Mouse (Mus musculus) MEL (cell line): ENCODE results near the gene Mrln. TPM values are rescaled to one million over a fixed set of nuclear protein-coding genes. Genes with fewer than 3 reads are reported as not detected.

Source experiments
- DNase-seq: peaks from one replicate; pipeline ENCODE4 v3.0.0; 2011; ENCODE audit warnings: low read depth, low spot score
- H3K27ac ChIP-seq: 2 replicates; pipeline ENCODE4 v1.5.1; 2012; ENCODE audit warnings: low read depth, mild to moderate bottlenecking, control low read depth, low read length, moderate library complexity; ENCODE audit not compliant: control insufficient read depth
- H3K27me3 ChIP-seq, 2 experiments: fragments of 150-350 bp in 1 of 2; sonication (generic) in 1 of 2; 2 replicates each; pipeline ENCODE4 v1.6.1; 2012; ENCODE audit warnings: low read length in 2 of 2, mild to moderate bottlenecking in 2 of 2, improper control_type of control experiment in 1 of 2, moderate library complexity in 1 of 2; ENCODE audit not compliant: insufficient read depth in 2 of 2, control insufficient read depth in 1 of 2
- H3K36me3 ChIP-seq, 2 experiments: 2 replicates each; pipeline ENCODE4 v1.6.1; 2012 to 2014; ENCODE audit warnings: low read length in 2 of 2, improper control_type of control experiment in 1 of 2, inconsistent platforms in 1 of 2, mild to moderate bottlenecking in 1 of 2; ENCODE audit not compliant: insufficient read depth in 2 of 2, control insufficient read depth in 1 of 2
- H3K4me1 ChIP-seq, 2 experiments: fragments of 150-350 bp in 1 of 2; sonication (generic) in 1 of 2; 2 replicates each; pipeline ENCODE4 v1.6.1; 2012; ENCODE audit warnings: low read length in 2 of 2, improper control_type of control experiment in 1 of 2, mild to moderate bottlenecking in 1 of 2; ENCODE audit not compliant: insufficient read depth in 2 of 2, control insufficient read depth in 1 of 2
- H3K4me3 ChIP-seq, 2 experiments: fragments of 150-350 bp in 1 of 2; sonication (generic) in 1 of 2; 2 replicates each; pipeline ENCODE4 v1.5.1; 2012; ENCODE audit warnings: low read depth in 2 of 2, low read length in 2 of 2, mild to moderate bottlenecking in 2 of 2, moderate library complexity in 2 of 2, control low read depth in 1 of 2, improper control_type of control experiment in 1 of 2; ENCODE audit not compliant: control insufficient read depth in 1 of 2, insufficient read depth in 1 of 2
- H3K79me2 ChIP-seq: 2 replicates; pipeline ENCODE4 v1.6.1; 2012; ENCODE audit warnings: mild to moderate bottlenecking, low read length, moderate library complexity; ENCODE audit not compliant: control insufficient read depth, poor library complexity, insufficient read depth
- H3K9ac ChIP-seq: 2 replicates; pipeline ENCODE4 v1.6.1; 2012; ENCODE audit warnings: low read depth, mild to moderate bottlenecking, control low read depth, low read length, moderate library complexity; ENCODE audit not compliant: control insufficient read depth, poor library complexity, severe bottlenecking
- H3K9me3 ChIP-seq: fragments of 150-350 bp; sonication (generic); replicated peaks from 2 replicates; pipeline ENCODE4 v1.6.1; 2012; ENCODE audit warnings: mild to moderate bottlenecking, low read length, improper control_type of control experiment, moderate library complexity; ENCODE audit not compliant: insufficient read depth
- BHLHE40 ChIP-seq: IDR thresholded peaks from 2 replicates; pipeline ENCODE4 v1.6.1; 2012; ENCODE audit warnings: low read depth, mild to moderate bottlenecking, inconsistent platforms, low read length, improper control_type of control experiment, borderline replicate concordance
- CHD1 ChIP-seq: IDR thresholded peaks from 2 replicates; pipeline ENCODE4 v1.6.1; 2012; ENCODE audit warnings: low read depth, mild to moderate bottlenecking, inconsistent platforms, low read length, improper control_type of control experiment
- CTCF ChIP-seq, 3 experiments: IDR thresholded peaks in 2 of 3; conservative IDR thresholded peaks in 1 of 3; 2 replicates each; pipeline ENCODE4 v1.5.1; 2011 to 2012; ENCODE audit warnings: low read length in 3 of 3, low read depth in 2 of 3, mild to moderate bottlenecking in 2 of 3, improper control_type of control experiment in 1 of 3, inconsistent platforms in 1 of 3, mixed read lengths in 1 of 3, moderate library complexity in 1 of 3; ENCODE audit not compliant: control insufficient read depth in 1 of 3, insufficient read depth in 1 of 3, poor library complexity in 1 of 3, severe bottlenecking in 1 of 3
- ETS1 ChIP-seq: IDR thresholded peaks from 2 replicates; pipeline ENCODE4 v1.6.1; 2012; ENCODE audit warnings: low read depth, mild to moderate bottlenecking, inconsistent platforms, low read length, improper control_type of control experiment, moderate library complexity
- GABPA ChIP-seq: IDR thresholded peaks from 2 replicates; pipeline ENCODE4 v1.6.1; 2012; ENCODE audit warnings: low read depth, mild to moderate bottlenecking, inconsistent platforms, low read length, improper control_type of control experiment, moderate library complexity
- GATA1 ChIP-seq: IDR thresholded peaks from 2 replicates; pipeline ENCODE4 v1.6.1; 2011; ENCODE audit warnings: low read depth, low read length, improper control_type of control experiment
- HCFC1 ChIP-seq: IDR thresholded peaks from 2 replicates; pipeline ENCODE4 v1.6.1; 2012; ENCODE audit warnings: low read depth, mild to moderate bottlenecking, inconsistent platforms, low read length, improper control_type of control experiment, moderate library complexity
- JUND ChIP-seq: IDR thresholded peaks from 2 replicates; pipeline ENCODE4 v1.6.1; 2011; ENCODE audit warnings: low read depth, mild to moderate bottlenecking, improper control_type of control experiment, low read length
- KAT2A ChIP-seq: conservative IDR thresholded peaks from 2 replicates; pipeline ENCODE4 v1.6.1; 2012; ENCODE audit warnings: low read depth, low read length, improper control_type of control experiment, inconsistent platforms
- MAFK ChIP-seq: IDR thresholded peaks from 2 replicates; pipeline ENCODE4 v1.6.1; 2011; ENCODE audit warnings: low read depth, mild to moderate bottlenecking, low read length, improper control_type of control experiment, borderline replicate concordance
- MAX ChIP-seq: IDR thresholded peaks from 2 replicates; pipeline ENCODE4 v1.6.1; 2011; ENCODE audit warnings: low read length, improper control_type of control experiment
- MAZ ChIP-seq: IDR thresholded peaks from 2 replicates; pipeline ENCODE4 v1.6.1; 2012; ENCODE audit warnings: low read depth, mild to moderate bottlenecking, inconsistent platforms, low read length, improper control_type of control experiment
- MXI1 ChIP-seq: IDR thresholded peaks from 2 replicates; pipeline ENCODE4 v1.6.1; 2011; ENCODE audit warnings: mild to moderate bottlenecking, low read depth, low read length, improper control_type of control experiment
- MYB ChIP-seq: IDR thresholded peaks from 2 replicates; pipeline ENCODE4 v1.6.1; 2011; ENCODE audit warnings: mild to moderate bottlenecking, low read depth, low read length, improper control_type of control experiment
- MYC ChIP-seq: IDR thresholded peaks from 2 replicates; pipeline ENCODE4 v1.6.1; 2011; ENCODE audit warnings: low read depth, mild to moderate bottlenecking, low read length, improper control_type of control experiment, moderate library complexity
- NRF1 ChIP-seq: IDR thresholded peaks from 2 replicates; pipeline ENCODE4 v1.6.1; 2014; ENCODE audit warnings: low read depth, mild to moderate bottlenecking, inconsistent platforms, low read length, improper control_type of control experiment, moderate library complexity; ENCODE audit not compliant: poor library complexity, insufficient read depth, severe bottlenecking
- POLR2A ChIP-seq, 2 experiments: IDR thresholded peaks; 2 replicates each; pipeline ENCODE4 v1.6.1; 2011 to 2012; ENCODE audit warnings: low read length in 2 of 2, mild to moderate bottlenecking in 2 of 2, control low read depth in 1 of 2, improper control_type of control experiment in 1 of 2, low read depth in 1 of 2, moderate library complexity in 1 of 2; ENCODE audit not compliant: control insufficient read depth in 1 of 2, insufficient read depth in 1 of 2, poor library complexity in 1 of 2
- POLR2AphosphoS2 ChIP-seq: IDR thresholded peaks from 2 replicates; pipeline ENCODE4 v1.6.1; 2011; ENCODE audit warnings: low read length, improper control_type of control experiment
- POLR2AphosphoS5 ChIP-seq: IDR thresholded peaks from 2 replicates; pipeline ENCODE4 v1.6.1; 2012; ENCODE audit warnings: low read depth, borderline replicate concordance, mild to moderate bottlenecking, inconsistent platforms, low read length, moderate library complexity, mixed read lengths
- RAD21 ChIP-seq: IDR thresholded peaks from 2 replicates; pipeline ENCODE4 v1.6.1; 2011; ENCODE audit warnings: mild to moderate bottlenecking, low read depth, low read length, improper control_type of control experiment
- SMC3 ChIP-seq: IDR thresholded peaks from 2 replicates; pipeline ENCODE4 v1.6.1; 2011; ENCODE audit warnings: low read depth, low read length, improper control_type of control experiment
- TAL1 ChIP-seq: IDR thresholded peaks from 2 replicates; pipeline ENCODE4 v1.6.1; 2012; ENCODE audit warnings: mild to moderate bottlenecking, inconsistent platforms, low read length, moderate library complexity, mixed read lengths
- TCF12 ChIP-seq: IDR thresholded peaks from 2 replicates; pipeline ENCODE4 v1.6.1; 2014; ENCODE audit warnings: low read depth, mild to moderate bottlenecking, inconsistent platforms, low read length, improper control_type of control experiment, moderate library complexity
- USF1 ChIP-seq: IDR thresholded peaks from 2 replicates; pipeline ENCODE4 v1.6.1; 2014; ENCODE audit warnings: low read depth, mild to moderate bottlenecking, inconsistent platforms, low read length, improper control_type of control experiment, moderate library complexity
- USF2 ChIP-seq, 2 experiments: IDR thresholded peaks; 2 replicates each; pipeline ENCODE4 v1.6.1; 2011 to 2012; ENCODE audit warnings: improper control_type of control experiment in 2 of 2, low read length in 2 of 2, borderline replicate concordance in 1 of 2, inconsistent platforms in 1 of 2, low read depth in 1 of 2, mild to moderate bottlenecking in 1 of 2; ENCODE audit not compliant: insufficient read depth in 1 of 2
- ZMIZ1 ChIP-seq: IDR thresholded peaks from 2 replicates; pipeline ENCODE4 v1.6.1; 2012; ENCODE audit warnings: low read depth, mild to moderate bottlenecking, inconsistent platforms, low read length, improper control_type of control experiment, moderate library complexity
- ZNF384 ChIP-seq: IDR thresholded peaks from 2 replicates; pipeline ENCODE4 v1.6.1; 2012; ENCODE audit warnings: low read depth, mild to moderate bottlenecking, inconsistent platforms, low read length, improper control_type of control experiment
- polyA plus RNA-seq, 2 experiments: library from polyadenylated mRNA; stranded (reverse) in 1 of 2; unstranded in 1 of 2; fragments of >175 nt in 1 of 2; fragments of >200 nt in 1 of 2; gene quantifications; 2 replicates each; pipeline versions ENCODE4 v1.2.1 to v1.2.4; 2012; ENCODE audit warnings: low replicate concordance in 2 of 2, low read depth in 1 of 2; ENCODE audit not compliant: insufficient read length in 2 of 2, insufficient read depth in 1 of 2, missing spikeins in 1 of 2
- total RNA-seq: library from RNA; depleted of rRNA; stranded (reverse); fragments of 300-350 nt; gene quantifications from 2 replicates; pipeline ENCODE4 v1.2.3, GENCODE M21; 2012

Mrln gene
- total and polyA plus RNA-seq, 3 experiments, result not detected

DNA sequence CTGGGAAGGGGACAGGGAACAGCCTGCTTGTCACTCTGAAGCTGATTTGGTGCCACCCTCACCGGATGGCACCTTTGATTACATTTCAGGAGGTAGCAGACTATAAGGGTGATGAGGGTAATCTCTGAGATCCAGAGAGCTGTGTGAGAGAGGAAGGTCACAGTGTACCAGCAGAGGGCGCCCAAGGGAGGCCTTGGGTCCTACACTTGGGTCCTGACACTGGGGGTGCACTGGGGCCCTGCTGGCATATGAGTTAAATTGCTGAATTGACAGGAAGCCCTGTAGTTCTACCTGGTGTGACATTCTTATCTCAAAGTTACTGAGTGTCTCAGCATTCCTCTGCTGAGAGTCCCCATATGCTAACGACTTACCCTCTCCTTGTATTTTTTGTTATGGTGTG is 31.1 kb upstream of the Mrln start:
- no peaks in the 10 kb centered on the region for H3K27me3 ChIP-seq
- H3K4me3 ChIP-seq, result no peak overlapping the region
- H3K9me3 ChIP-seq, result no peaks in the 10 kb centered on the region
- no peaks in the 10 kb centered on the region for H3K4me1 ChIP-seq
- DNase-seq, result peak; percentile 72
- TF ChIP-seq GABPA (no peak), BHLHE40 (no peak), POLR2A (IDR thresholded peaks at IDR 0.05; ENCODE audit: control insufficient read depth in 1 of 2, insufficient read depth in 1 of 2, low read depth in 1 of 2, low read length in 2 of 2, poor library complexity in 1 of 2) (no peak), CHD1 (no peak), ETS1 (no peak), USF1 (no peak), MAFK (no peak), CTCF (IDR thresholded peaks at IDR 0.05 in 2 of 3, conservative IDR thresholded peaks at IDR 0.05 in 1 of 3; ENCODE audit: control insufficient read depth in 1 of 3, insufficient read depth in 1 of 3, low read depth in 2 of 3, low read length in 3 of 3, poor library complexity in 1 of 3, severe bottlenecking in 1 of 3) (peak; percentile 80 to 86 (median 84)), NRF1 (no peak), USF2 (IDR thresholded peaks at IDR 0.05; ENCODE audit: borderline replicate concordance in 1 of 2, insufficient read depth in 1 of 2, low read depth in 1 of 2, low read length in 2 of 2) (no peak), MXI1 (no peak), ZNF384 (no peak), SMC3 (peak; percentile 77), GATA1 (no peak), RAD21 (peak; percentile 44), POLR2AphosphoS5 (no peak), MYB (no peak)
- TF ChIP-seq, all 39 proteins: peak for 3
- H3K27ac ChIP-seq, result no peak overlapping the region
- no peaks in the 10 kb centered on the region for H3K79me2 ChIP-seq
- peaks cover 0 to 9% of the 10 kb centered on the region in 2 experiments; a peak in 1 of 4 replicates for H3K36me3 ChIP-seq
- H3K9ac ChIP-seq, result no peak overlapping the region

DNA sequence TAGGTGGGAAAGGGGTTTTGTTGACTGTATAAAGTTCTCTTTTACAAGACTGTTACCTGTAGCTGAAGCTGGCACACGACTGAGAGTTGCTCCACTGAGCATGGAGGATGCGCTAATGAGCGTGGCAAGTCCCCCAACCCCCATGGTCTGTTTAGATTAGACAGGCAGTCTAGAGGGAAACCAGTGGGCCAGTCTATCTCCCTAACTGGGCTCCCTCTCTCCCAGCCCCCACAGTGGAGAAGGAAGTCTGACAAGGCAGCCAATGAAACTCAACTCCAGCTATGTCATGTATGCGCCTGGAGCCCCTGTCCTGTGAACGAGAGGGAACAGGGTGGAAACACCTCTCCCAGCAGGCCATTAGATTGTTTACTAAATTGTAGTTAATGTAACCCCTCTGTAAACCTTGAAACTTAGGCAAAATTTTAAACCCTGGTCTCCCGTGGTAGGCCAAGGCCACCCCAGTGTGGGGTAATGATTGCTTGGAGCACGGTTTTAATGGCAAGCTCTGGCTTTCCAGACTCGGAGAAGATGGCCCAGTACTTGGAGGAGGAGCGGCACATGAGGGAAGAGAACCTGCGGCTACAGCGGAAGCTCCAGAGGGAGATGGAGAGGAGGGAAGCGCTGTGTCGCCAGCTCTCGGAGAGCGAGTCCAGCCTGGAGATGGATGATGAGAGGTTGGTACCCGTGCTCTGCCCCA is 29.8 kb upstream of the Mrln start:
- Histone ChIP-seq H3K36me3 (peaks cover 6 to 9% of the 10 kb centered on the region in 2 experiments), H3K9ac (no peak overlapping the region), H3K4me1 (peaks cover 1 to 3% of the 10 kb centered on the region in 2 experiments; a peak in 3 of 4 replicates), H3K79me2 (no peaks in the 10 kb centered on the region), H3K4me3 (no peak overlapping the region), H3K9me3 (no peaks in the 10 kb centered on the region), H3K27me3 (no peaks in the 10 kb centered on the region), H3K27ac (no peak overlapping the region)
- no peak for DNase-seq
- no peak for TF ChIP-seq HCFC1
- TF ChIP-seq POLR2AphosphoS2, result no peak
- TF ChIP-seq MYC, result no peak
- no peak for TF ChIP-seq GABPA
- no peak for TF ChIP-seq JUND
- TF ChIP-seq KAT2A, result no peak
- no peak for TF ChIP-seq USF1
- TF ChIP-seq MAZ, result no peak
- no peak for TF ChIP-seq MXI1
- no peak for TF ChIP-seq RAD21
- no peak for TF ChIP-seq CTCF (IDR thresholded peaks at IDR 0.05 in 2 of 3, conservative IDR thresholded peaks at IDR 0.05 in 1 of 3; ENCODE audit: control insufficient read depth in 1 of 3, insufficient read depth in 1 of 3, low read depth in 2 of 3, low read length in 3 of 3, poor library complexity in 1 of 3, severe bottlenecking in 1 of 3)
- no peak for TF ChIP-seq BHLHE40
- TF ChIP-seq MAFK, result no peak
- no peak for TF ChIP-seq TCF12
- no peak for TF ChIP-seq ZMIZ1
- TF ChIP-seq POLR2AphosphoS5, result no peak
- no peak for TF ChIP-seq TAL1
- TF ChIP-seq ZNF384, result no peak
- TF ChIP-seq MAX, result no peak
